Mouse (Mus musculus) c-Kit-positive CD71-negative TER-119-negative erythroid progenitor cells, embryonic 14.5 days (primary cell): ENCODE measurements around the gene Gcnt2.
"Not testable (repeated sequence)": the region's sequence is repeated elsewhere in the genome, so short reads cannot be mapped to it uniquely, and the experiment has no call there.

Experiments
- DNase-seq: peaks from one replicate; pipeline ENCODE4 v3.0.0-alpha.2; 2013; ENCODE audit warnings: low read depth

The Gcnt2 gene

GRCm38 (mm10) chr13:40906528-40906927, 47.0 kb downstream of the Gcnt2 start:
- no peak for DNase-seq

- no peak for DNase-seq
These were observed 47.7 kb downstream of the Gcnt2 start for GRCm38 (mm10) chr13:40907274-40907673.

- DNase-seq = no peak
These were observed 48.5 kb downstream of the Gcnt2 start for GRCm38 (mm10) chr13:40908044-40908443.

GRCm38 (mm10) chr13:40909060-40909459, 49.5 kb downstream of the Gcnt2 start:
- peak; percentile 50 for DNase-seq

- no peak for DNase-seq
These were observed 50.5 kb downstream of the Gcnt2 start for GRCm38 (mm10) chr13:40910047-40910446.

GRCm38 (mm10) chr13:40911951-40912350, 52.4 kb downstream of the Gcnt2 start:
- no peak for DNase-seq

- no peak for DNase-seq
These were observed 54.0 kb downstream of the Gcnt2 start for GRCm38 (mm10) chr13:40913395-40914018.

GRCm38 (mm10) chr13:40914053-40914585, 54.6 kb downstream of the Gcnt2 start:
- no peak for DNase-seq

- DNase-seq = peak; percentile 31
These were observed 57.0 kb downstream of the Gcnt2 start for GRCm38 (mm10) chr13:40916321-40917160.

- no peak for DNase-seq
These were observed 57.9 kb downstream of the Gcnt2 start for GRCm38 (mm10) chr13:40917161-40918091.

GRCm38 (mm10) chr13:40921326-40922059, 61.9 kb downstream of the Gcnt2 start:
- peak; percentile 29 for DNase-seq

- no peak for DNase-seq
These were observed 62.8 kb downstream of the Gcnt2 start for GRCm38 (mm10) chr13:40922311-40922877.

GRCm38 (mm10) chr13:40923756-40924315, 64.3 kb downstream of the Gcnt2 start:
- DNase-seq = no peak

GRCm38 (mm10) chr13:40928192-40928898, 68.8 kb downstream of the Gcnt2 start:
- DNase-seq = no peak

- DNase-seq = not testable (repeated sequence)
These were observed 72.3 kb downstream of the Gcnt2 start for GRCm38 (mm10) chr13:40931871-40932270.

- no peak for DNase-seq
These were observed 73.0 kb downstream of the Gcnt2 start for GRCm38 (mm10) chr13:40932573-40932972.

- no peak for DNase-seq
These were observed 74.8 kb downstream of the Gcnt2 start for GRCm38 (mm10) chr13:40934341-40934740.

- no peak for DNase-seq
These were observed 78.0 kb downstream of the Gcnt2 start for GRCm38 (mm10) chr13:40937586-40937985.

- DNase-seq = no peak
These were observed 79.2 kb downstream of the Gcnt2 start for GRCm38 (mm10) chr13:40938485-40939357.
